Mouse (Mus musculus) spleen, adult 2 months (tissue): ENCODE measurements around the gene Ntrk2. TPM values are rescaled to one million over a fixed set of nuclear protein-coding genes. Genes with fewer than 3 reads are reported as not detected.

Experiments used
- DNase-seq, 2 experiments: peaks; one replicate each; pipeline versions ENCODE4 v3.0.0 to v3.0.0-alpha.2; 2012 to 2021; ENCODE audit warnings: low spot score in 2 of 2, low read depth in 1 of 2
- H3K27ac ChIP-seq: fragments of 200-500 bp; 2 replicates; pipeline ENCODE4 v1.5.1; 2012; ENCODE audit warnings: low read length, inconsistent platforms; ENCODE audit not compliant: insufficient read depth
- H3K27me3 ChIP-seq: fragments of 200-500 bp; 2 replicates; pipeline ENCODE4 v1.6.1; 2012; ENCODE audit warnings: mild to moderate bottlenecking, moderate library complexity, low read length, inconsistent platforms; ENCODE audit not compliant: control insufficient read depth, insufficient read depth
- H3K36me3 ChIP-seq: fragments of 200-500 bp; 2 replicates; pipeline ENCODE4 v1.6.1; 2012; ENCODE audit warnings: mild to moderate bottlenecking, low read length, inconsistent platforms; ENCODE audit not compliant: control insufficient read depth, insufficient read depth
- H3K4me1 ChIP-seq: fragments of 200-500 bp; 2 replicates; pipeline ENCODE4 v1.6.1; 2011; ENCODE audit warnings: inconsistent platforms; ENCODE audit not compliant: control insufficient read depth, insufficient read depth, insufficient read length
- H3K4me3 ChIP-seq: fragments of 200-500 bp; 2 replicates; pipeline ENCODE4 v1.5.1; 2011; ENCODE audit warnings: mild to moderate bottlenecking, inconsistent platforms; ENCODE audit not compliant: insufficient read depth, insufficient read length; ENCODE audit errors: extremely low read depth
- CTCF ChIP-seq: fragments of 200-500 bp; IDR thresholded peaks from 2 replicates; pipeline ENCODE4 v1.5.1; 2011; ENCODE audit warnings: mild to moderate bottlenecking, inconsistent platforms; ENCODE audit not compliant: insufficient read depth, insufficient read length, insufficient replicate concordance; ENCODE audit errors: extremely low read depth
- POLR2A ChIP-seq: fragments of 200-500 bp; IDR thresholded peaks from 2 replicates; pipeline ENCODE4 v1.6.1; 2011; ENCODE audit warnings: low read depth, low read length, inconsistent platforms
- WGBS: fragments of 180-500 bp; shearing (Covaris S2); methylation state at CpG from one replicate; pipeline ENCODE4 v1.1.7; 2018; 5-methylcytosine and 5-hydroxymethylcytosine counted together
- polyA plus RNA-seq: library from polyadenylated mRNA; depleted of rRNA; stranded (reverse); fragments of >200 nt; gene quantifications from 2 replicates; pipeline ENCODE4 v1.2.3, GENCODE M21; 2012

Ntrk2 gene
- polyA plus RNA-seq, 1 experiment, result 1.3 TPM

DNA sequence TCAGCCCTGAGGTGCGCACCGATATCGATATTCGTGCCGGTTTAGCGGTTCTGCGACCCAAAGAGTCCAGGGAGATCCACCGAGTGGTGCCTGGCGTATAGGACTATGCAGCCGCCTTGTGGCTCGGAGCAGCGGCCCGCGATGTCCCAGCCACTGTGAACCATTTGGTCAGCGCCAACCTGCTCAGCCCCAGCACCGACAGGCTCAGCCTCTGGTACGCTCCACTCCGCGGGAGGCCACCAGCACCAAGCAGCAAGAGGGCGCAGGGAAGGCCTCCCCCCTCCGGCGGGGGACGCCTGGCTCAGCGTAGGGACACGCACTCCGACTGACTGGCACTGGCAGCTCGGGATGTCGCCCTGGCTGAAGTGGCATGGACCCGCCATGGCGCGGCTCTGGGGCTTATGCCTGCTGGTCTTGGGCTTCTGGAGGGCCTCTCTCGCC, 2.0 kb downstream of the Ntrk2 start:
- H3K4me1 ChIP-seq, result no peaks in the 10 kb centered on the region
- DNase-seq, result no peak
- TF ChIP-seq POLR2A (no peak), CTCF (no peak)
- H3K27me3 ChIP-seq, result 0 out of 2 replicates have a peak, but pooled peaks cover 3% of the 10 kb centered on the region
- 5% methylated on average over 32 of the region's 32 CpGs for WGBS
- H3K27ac ChIP-seq, result no peak overlapping the region
- no peak overlapping the region for H3K4me3 ChIP-seq
- no peaks in the 10 kb centered on the region for H3K36me3 ChIP-seq

DNA sequence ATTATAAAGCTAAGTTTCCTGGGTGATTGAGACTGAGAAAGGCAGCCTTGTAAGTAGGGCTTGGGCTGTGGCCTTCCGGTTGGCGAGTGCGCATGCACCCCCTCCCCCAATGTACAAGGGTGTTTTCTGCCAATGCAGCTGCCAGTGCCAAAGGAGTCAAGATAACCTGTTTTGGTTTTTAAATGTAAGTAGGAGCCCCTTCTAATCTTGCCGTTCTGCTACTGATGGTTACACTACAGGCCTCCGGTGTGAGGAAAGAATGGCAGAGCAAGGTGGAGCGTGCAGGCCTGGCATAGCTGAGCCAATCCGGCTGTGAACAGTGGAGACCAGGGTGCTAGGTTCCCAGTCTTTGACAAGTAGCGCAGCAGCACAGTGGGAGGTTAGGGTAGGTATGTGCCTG, 3.6 kb downstream of the Ntrk2 start:
- H3K27ac ChIP-seq, result no peak overlapping the region
- no peaks in the 10 kb centered on the region for H3K36me3 ChIP-seq
- H3K4me3 ChIP-seq, result no peak overlapping the region
- 0 out of 2 replicates have a peak, but pooled peaks cover 3% of the 10 kb centered on the region for H3K27me3 ChIP-seq
- H3K4me1 ChIP-seq, result no peaks in the 10 kb centered on the region
- DNase-seq, result no peak
- 84% methylated on average over 8 of the region's 8 CpGs for WGBS
- TF ChIP-seq CTCF, result no peak
- TF ChIP-seq POLR2A, result no peak

DNA sequence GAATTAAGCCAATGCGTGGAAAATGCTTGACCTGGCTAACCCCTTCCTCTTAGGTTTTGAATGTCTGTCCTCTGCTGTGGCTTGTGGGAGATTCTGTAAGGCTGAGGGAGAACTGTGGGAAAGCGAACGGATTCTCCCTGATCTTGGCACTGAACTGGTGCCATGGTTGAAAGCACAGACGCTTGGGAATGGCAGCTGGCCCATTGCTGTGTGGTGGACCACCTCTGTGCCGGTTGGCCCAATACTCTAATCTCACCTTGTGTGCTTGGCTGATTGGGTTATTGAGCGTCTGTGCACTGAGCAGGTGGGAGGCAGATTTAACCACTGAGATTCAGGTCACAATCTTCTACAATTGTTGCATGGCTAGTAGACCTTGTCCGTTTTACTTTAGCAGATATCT, 18.4 kb downstream of the Ntrk2 start:
- Histone ChIP-seq H3K36me3 (no peaks in the 10 kb centered on the region), H3K27ac (no peak overlapping the region), H3K4me3 (no peak overlapping the region), H3K27me3 (no peaks in the 10 kb centered on the region), H3K4me1 (no peaks in the 10 kb centered on the region)
- TF ChIP-seq CTCF (no peak), POLR2A (no peak)
- no peak for DNase-seq
- WGBS, result 92% methylated on average over 7 of the region's 7 CpGs

DNA sequence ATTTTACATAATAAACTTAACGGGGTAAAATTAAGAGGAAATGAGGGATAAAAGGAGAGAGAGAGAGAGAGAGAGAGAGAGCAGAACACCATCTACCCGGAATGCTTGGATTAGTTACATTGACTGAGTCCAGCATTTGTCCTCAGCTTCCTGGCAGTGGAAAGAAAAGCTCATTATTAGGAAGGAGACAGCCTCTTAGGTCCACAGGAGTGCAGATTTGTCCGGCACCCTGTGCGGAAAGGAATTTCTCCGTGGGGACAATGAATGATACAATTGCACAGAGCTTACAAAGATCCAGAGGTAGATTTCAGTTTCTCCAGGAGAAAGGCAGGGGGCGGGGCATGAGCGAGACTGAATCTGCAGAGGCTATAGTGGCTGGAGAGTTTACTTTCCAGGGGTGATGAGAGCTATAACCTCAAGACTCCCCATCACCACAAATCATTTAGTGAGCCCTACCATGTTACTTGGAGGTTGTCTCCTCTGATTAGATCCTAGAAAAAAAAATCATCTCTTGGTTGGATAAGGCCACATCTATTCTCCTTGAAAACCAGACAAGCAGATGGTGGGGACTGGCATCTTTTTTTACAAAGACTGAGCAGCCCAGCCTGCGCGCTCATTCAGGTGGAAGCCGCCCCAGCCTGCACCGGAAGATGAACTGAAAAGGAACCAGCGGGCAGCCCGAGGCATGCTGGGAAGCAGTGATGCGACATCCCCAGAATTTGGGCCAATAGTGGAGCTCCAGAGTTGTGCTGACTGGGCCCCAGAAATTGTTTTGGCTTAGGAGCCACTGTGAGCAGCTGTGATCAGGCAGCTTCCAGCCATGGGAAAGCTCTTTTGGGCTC, 20.2 kb downstream of the Ntrk2 start:
- TF ChIP-seq POLR2A (no peak), CTCF (no peak)
- 88% methylated on average over 14 of the region's 14 CpGs for WGBS
- Histone ChIP-seq H3K27ac (no peak overlapping the region), H3K4me1 (no peaks in the 10 kb centered on the region), H3K36me3 (no peaks in the 10 kb centered on the region), H3K4me3 (no peak overlapping the region), H3K27me3 (no peaks in the 10 kb centered on the region)
- no peak for DNase-seq

DNA sequence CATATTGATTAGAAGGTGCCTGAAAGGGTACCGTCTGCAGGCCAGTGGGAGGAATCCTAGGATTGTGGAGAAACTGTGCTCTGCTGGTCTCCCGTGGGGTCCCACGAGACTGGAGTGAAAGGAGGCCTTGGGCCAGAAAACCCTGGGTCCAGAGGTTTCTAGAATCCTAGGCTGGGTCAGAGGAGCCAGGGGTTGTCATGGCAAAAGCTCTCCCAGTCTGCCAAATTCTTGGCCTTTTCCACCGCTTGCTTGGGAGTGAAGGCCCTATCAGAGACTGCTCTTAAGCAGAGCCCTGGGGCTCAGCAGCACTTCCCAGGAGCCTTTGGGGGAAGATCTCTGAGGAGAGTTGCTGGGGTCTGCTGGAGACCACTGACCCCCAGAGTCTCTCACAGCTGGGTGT, 25.6 kb downstream of the Ntrk2 start:
- no peaks in the 10 kb centered on the region for H3K4me1 ChIP-seq
- H3K27ac ChIP-seq, result no peak overlapping the region
- WGBS, result 85% methylated on average over 4 of the region's 4 CpGs
- H3K4me3 ChIP-seq, result no peak overlapping the region
- TF ChIP-seq CTCF, result no peak
- no peak for TF ChIP-seq POLR2A
- no peaks in the 10 kb centered on the region for H3K27me3 ChIP-seq
- no peaks in the 10 kb centered on the region for H3K36me3 ChIP-seq
- DNase-seq, result no peak

DNA sequence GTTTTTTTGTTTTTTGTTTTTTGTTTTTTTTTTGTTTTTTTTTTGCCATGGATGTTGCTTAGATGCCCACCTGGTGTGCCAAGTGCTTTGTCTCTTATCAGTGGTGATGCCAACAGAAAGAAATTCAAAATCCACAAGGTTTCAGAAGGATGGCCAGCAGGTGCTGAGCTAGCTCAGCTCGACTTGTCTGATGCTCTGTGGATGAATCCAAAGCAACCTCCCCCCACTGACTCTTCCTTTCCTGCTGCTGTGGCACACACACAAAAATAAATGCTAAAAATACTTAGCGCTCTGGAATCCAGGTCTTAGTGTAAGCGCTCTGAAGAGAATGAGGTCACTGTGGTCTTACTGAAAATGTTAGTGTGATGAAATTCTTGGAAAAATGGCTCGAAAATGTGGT, 28.4 kb downstream of the Ntrk2 start:
- H3K27ac ChIP-seq, result no peak overlapping the region
- H3K27me3 ChIP-seq, result no peaks in the 10 kb centered on the region
- no peaks in the 10 kb centered on the region for H3K36me3 ChIP-seq
- DNase-seq, result no peak
- no peak overlapping the region; the same call in 1 of the 2 replicates for H3K4me3 ChIP-seq
- no peaks in the 10 kb centered on the region for H3K4me1 ChIP-seq
- WGBS, result 73% methylated on average over 4 of the region's 4 CpGs
- TF ChIP-seq POLR2A, result no peak
- TF ChIP-seq CTCF, result no peak

DNA sequence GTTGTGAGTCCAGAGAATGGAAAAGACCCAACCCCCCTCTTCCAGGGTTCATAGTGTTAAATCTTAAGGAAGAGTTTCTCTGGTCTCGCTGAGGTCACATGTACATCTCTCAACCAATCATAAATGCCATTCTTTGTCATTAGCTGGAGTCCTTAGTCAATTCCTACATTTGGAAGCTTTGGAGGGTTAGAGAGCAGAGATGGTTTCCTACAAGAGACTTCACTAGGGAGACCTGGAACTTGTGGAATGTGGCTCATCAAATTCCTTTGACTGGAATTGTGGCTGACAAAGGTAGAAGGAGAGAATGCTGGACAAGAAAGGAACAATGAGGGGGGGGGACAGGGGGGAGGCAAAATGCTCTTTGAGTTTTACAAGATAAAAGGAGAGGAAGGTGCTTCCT, 30.5 kb downstream of the Ntrk2 start:
- H3K27me3 ChIP-seq, result no peaks in the 10 kb centered on the region
- no peak overlapping the region for H3K27ac ChIP-seq
- H3K4me3 ChIP-seq, result no peak overlapping the region
- no peak for DNase-seq
- no peak for TF ChIP-seq CTCF
- TF ChIP-seq POLR2A, result no peak
- H3K4me1 ChIP-seq, result no peaks in the 10 kb centered on the region
- H3K36me3 ChIP-seq, result no peaks in the 10 kb centered on the region
- 87% methylated on average over 1 of the region's 1 CpGs for WGBS

DNA sequence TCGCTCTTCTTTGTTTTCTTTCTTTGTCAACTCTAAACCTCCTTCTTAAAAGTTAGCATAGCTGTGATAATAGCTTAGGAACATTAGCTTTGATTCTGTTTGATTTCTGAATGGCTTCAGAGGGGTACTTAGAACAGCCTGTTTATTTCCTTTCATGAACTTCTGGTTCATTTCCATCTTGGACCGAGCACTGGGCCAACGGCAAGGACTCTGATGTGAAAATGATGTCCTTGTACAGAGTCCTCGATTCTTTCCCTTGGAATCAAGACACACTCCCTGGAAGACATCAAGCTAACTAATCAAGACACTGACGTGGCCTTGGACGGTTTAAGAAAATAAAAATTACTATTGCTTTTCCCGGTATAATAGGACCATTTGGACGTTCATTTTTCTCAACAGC, 31.7 kb downstream of the Ntrk2 start:
- DNase-seq, result no peak
- Histone ChIP-seq H3K36me3 (no peaks in the 10 kb centered on the region), H3K4me3 (no peak overlapping the region), H3K27ac (no peak overlapping the region), H3K27me3 (no peaks in the 10 kb centered on the region), H3K4me1 (no peaks in the 10 kb centered on the region)
- 86% methylated on average over 8 of the region's 8 CpGs for WGBS
- no peak for TF ChIP-seq CTCF
- TF ChIP-seq POLR2A, result no peak
